Mouse (Mus musculus) neutrophil, adult 59 days (primary cell): ENCODE results near the gene Otud1. TPM values are rescaled to one million over a fixed set of nuclear protein-coding genes. Genes with fewer than 3 reads are reported as not detected.

ENCODE experiments used
- total RNA-seq, 2 experiments: library from RNA; stranded (reverse); gene quantifications; 1 replicate in 1 of 2; 2 replicates in 1 of 2; pipeline ENCODE4 v1.2.4; 2023

The Otud1 gene
- total RNA-seq: 1 to 10 TPM; 6.5 to 8.8 TPM

DNA sequence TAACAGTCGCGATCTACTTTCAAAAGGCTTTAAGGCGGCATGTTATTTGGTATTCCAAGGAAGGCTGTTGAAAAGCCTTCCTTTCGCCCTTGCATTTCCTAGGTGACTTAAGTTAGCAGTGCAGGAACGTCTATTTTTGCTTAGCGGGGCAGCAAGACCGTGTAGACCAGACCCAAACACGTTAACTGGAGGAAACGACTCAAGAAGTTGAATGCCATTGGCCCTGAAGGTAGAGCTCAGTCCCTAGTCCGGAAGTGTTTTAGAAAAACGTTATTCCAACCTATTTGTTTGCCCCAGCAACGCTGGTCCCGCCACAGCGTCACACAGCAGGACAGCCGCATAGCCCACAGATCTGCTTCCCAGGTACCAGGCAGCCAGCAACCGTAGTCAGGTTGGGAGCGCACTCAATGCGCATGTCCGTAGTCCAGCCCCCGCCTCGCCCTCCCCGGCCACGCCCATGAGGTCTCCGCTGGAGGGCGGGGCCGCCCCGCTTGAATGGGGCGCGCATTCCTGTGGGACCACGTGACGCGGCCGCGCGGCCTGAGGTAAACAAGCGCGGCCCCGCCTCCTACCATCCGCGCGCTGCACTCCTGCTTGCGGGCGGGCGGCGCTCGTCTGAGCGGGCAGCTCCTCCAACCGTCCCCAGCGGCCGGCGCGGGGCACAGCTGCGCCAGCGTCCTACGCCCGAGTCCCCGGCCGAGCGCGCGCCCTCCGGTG is at the start of gene Otud1:
TSS of gene Otud1 (plus strand) at position 595 of the 717 bp plus-strand sequence.

Other genes with a start within 250 kb of the Otud1 start
- gene Ptf1a, start 212.1 kb upstream of the Otud1 start, total RNA-seq: not detected
- gene 4921504E06Rik, start 103.8 kb upstream of the Otud1 start, total RNA-seq: not detected